Mouse (Mus musculus): Measurements from ENCODE around the gene Afap1.

The Afap1 gene

GRCm38 (mm10) chr5:35893093-35893804 is at the start of gene Afap1:
Gene Afap1 (plus strand): TSS chr5:35893319.
- in situ Hi-C loops (cut with MboI): no loop called here

GRCm38 (mm10) chr5:35851485-35851884 is 41.6 kb upstream of the Afap1 start:
- in situ Hi-C loops (cut with MboI): no loop called here

- in situ Hi-C loops (cut with MboI): no loop called here
Measured at GRCm38 (mm10) chr5:35853463-35853862, 39.7 kb upstream of the Afap1 start.

- in situ Hi-C loops (cut with MboI): no loop called here
Measured at GRCm38 (mm10) chr5:35856245-35856644, 36.9 kb upstream of the Afap1 start.

- in situ Hi-C loops (cut with MboI): no loop called here
Measured at GRCm38 (mm10) chr5:35858069-35858468, 35.0 kb upstream of the Afap1 start.

- in situ Hi-C loops (cut with MboI): loop anchor here (10.0 kb wide), 1 partner anchor 103 kb away; no protein-coding TSS in a partner anchor
Measured at GRCm38 (mm10) chr5:35861456-35861855, 31.7 kb upstream of the Afap1 start.

GRCm38 (mm10) chr5:35869973-35870372 is 23.1 kb upstream of the Afap1 start:
- in situ Hi-C loops (cut with MboI): loop anchor here (10.0 kb wide), 1 partner anchor 95 kb away; no protein-coding TSS in a partner anchor

- in situ Hi-C loops (cut with MboI): no loop called here
Measured at GRCm38 (mm10) chr5:35870408-35871012, 22.6 kb upstream of the Afap1 start.

- in situ Hi-C loops (cut with MboI): no loop called here
Measured at GRCm38 (mm10) chr5:35873382-35873781, 19.7 kb upstream of the Afap1 start.

- in situ Hi-C loops (cut with MboI): no loop called here
Measured at GRCm38 (mm10) chr5:35876236-35876635, 16.9 kb upstream of the Afap1 start.

GRCm38 (mm10) chr5:35879199-35879598 is 13.9 kb upstream of the Afap1 start:
- in situ Hi-C loops (cut with MboI): no loop called here

- in situ Hi-C loops (cut with MboI): no loop called here
Measured at GRCm38 (mm10) chr5:35882391-35882790, 10.7 kb upstream of the Afap1 start.

- in situ Hi-C loops (cut with MboI): no loop called here
Measured at GRCm38 (mm10) chr5:35884262-35884661, 8.9 kb upstream of the Afap1 start.

- in situ Hi-C loops (cut with MboI): no loop called here
Measured at GRCm38 (mm10) chr5:35884689-35885088, 8.4 kb upstream of the Afap1 start.

- in situ Hi-C loops (cut with MboI): no loop called here
Measured at GRCm38 (mm10) chr5:35888959-35889358, 4.2 kb upstream of the Afap1 start.

GRCm38 (mm10) chr5:35889641-35890040 is 3.5 kb upstream of the Afap1 start:
- in situ Hi-C loops (cut with MboI): no loop called here

- in situ Hi-C loops (cut with MboI): no loop called here
Measured at GRCm38 (mm10) chr5:35890985-35891730, 2.0 kb upstream of the Afap1 start.

- in situ Hi-C loops (cut with MboI): no loop called here
Measured at GRCm38 (mm10) chr5:35892363-35892762, 756 bp upstream of the Afap1 start.

- in situ Hi-C loops (cut with MboI): no loop called here
Measured at GRCm38 (mm10) chr5:35893805-35894260, 714 bp downstream of the Afap1 start.

GRCm38 (mm10) chr5:35894295-35895047 is 1.4 kb downstream of the Afap1 start:
- in situ Hi-C loops (cut with MboI): no loop called here

GRCm38 (mm10) chr5:35895926-35896325 is 2.8 kb downstream of the Afap1 start:
- in situ Hi-C loops (cut with MboI): no loop called here

- in situ Hi-C loops (cut with MboI): no loop called here
Measured at GRCm38 (mm10) chr5:35896556-35896955, 3.4 kb downstream of the Afap1 start.

Measured in mature B cell (primary cell).